Mouse (Mus musculus) bone marrow macrophage, adult 2 months (primary cell): ENCODE results near the gene Znrd1. TPM values are rescaled to one million over a fixed set of nuclear protein-coding genes. Genes with fewer than 3 reads are reported as not detected.
A peak's percentile ranks its signal among the peaks of the same experiment; 100 is the strongest.
"Not testable (repeated sequence)": the region's sequence is repeated elsewhere in the genome, so short reads cannot be mapped to it uniquely, and the experiment has no call there.

ENCODE experiments used
- H3K27ac ChIP-seq: 2 replicates; pipeline ENCODE4 v1.5.1; 2012; ENCODE audit warnings: low read depth, low read length; ENCODE audit not compliant: insufficient read depth
- H3K4me1 ChIP-seq: 2 replicates; pipeline ENCODE4 v1.6.1; 2012; ENCODE audit warnings: low read length; ENCODE audit not compliant: control insufficient read depth, insufficient read depth
- H3K4me3 ChIP-seq: 2 replicates; pipeline ENCODE4 v1.5.1; 2012; ENCODE audit warnings: mild to moderate bottlenecking, low read length, moderate library complexity; ENCODE audit not compliant: insufficient read depth
- CTCF ChIP-seq: IDR thresholded peaks from 2 replicates; pipeline ENCODE4 v1.5.1; 2012; ENCODE audit warnings: low read depth, mild to moderate bottlenecking, low read length, moderate library complexity
- POLR2A ChIP-seq: IDR thresholded peaks from 2 replicates; pipeline ENCODE4 v1.6.1; 2012; ENCODE audit warnings: mild to moderate bottlenecking, low read depth, low read length, borderline replicate concordance
- polyA plus RNA-seq: library from polyadenylated mRNA; stranded (reverse); fragments of >200 nt; gene quantifications from 2 replicates; pipeline ENCODE4 v1.2.4, GENCODE M21; 2012; ENCODE audit not compliant: missing spikeins, insufficient read depth, insufficient read length

The Znrd1 gene
- polyA plus RNA-seq, 1 experiment, result 50.1 TPM

GRCm38 (mm10) chr17:36992336-36993104 is 34.2 kb upstream of the Znrd1 start:
- H3K27ac ChIP-seq, result 0 out of 2 replicates have a peak overlapping the region, but pooled peaks have one; percentile 37
- no peak overlapping the region for H3K4me3 ChIP-seq
- TF ChIP-seq CTCF, result no peak
- no peak for TF ChIP-seq POLR2A

GRCm38 (mm10) chr17:36990630-36991029 is 32.3 kb upstream of the Znrd1 start:
- H3K4me3 ChIP-seq, H3K4me1 ChIP-seq, H3K27ac ChIP-seq: not testable (repeated sequence)

More at GRCm38 (mm10) chr17:36992336-36993104, 34.2 kb upstream of the Znrd1 start:
- peaks cover 9% of the 10 kb centered on the region for H3K4me1 ChIP-seq

GRCm38 (mm10) chr17:36989437-36989836 is 31.1 kb upstream of the Znrd1 start, which contains the start of gene H2-M5:
Gene H2-M5 (minus strand): TSS chr17:36989537.
- Histone ChIP-seq H3K4me1 (peaks cover 9% of the 10 kb centered on the region), H3K27ac (no peak within 1 kb of the TSS), H3K4me3 (no peak within 1 kb of the TSS)
- TF ChIP-seq CTCF (no peak), POLR2A (no peak)

DNA sequence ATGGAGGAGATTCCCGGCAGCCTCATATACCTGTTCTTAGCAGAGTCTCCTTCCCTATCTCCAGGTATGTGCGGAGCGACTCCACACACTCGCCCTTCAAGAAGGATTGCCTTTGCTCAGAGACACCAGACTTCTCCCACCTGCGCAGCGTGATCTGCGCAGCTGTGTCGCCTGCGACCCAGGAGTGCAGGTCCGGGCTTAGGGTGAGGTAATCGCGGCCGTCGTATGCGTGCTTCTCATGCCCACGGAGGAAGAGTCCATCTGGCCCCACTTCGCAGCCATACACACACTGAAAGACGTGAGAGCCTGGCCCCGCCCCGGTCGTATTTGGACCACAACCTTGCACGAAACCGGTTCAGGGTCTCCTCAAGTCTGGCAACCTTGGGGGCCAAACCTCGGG is 30.1 kb upstream of the Znrd1 start:
- Histone ChIP-seq H3K4me1 (peaks cover 7% of the 10 kb centered on the region), H3K27ac (no peak overlapping the region), H3K4me3 (no peak overlapping the region)
- TF ChIP-seq POLR2A (no peak), CTCF (no peak)

GRCm38 (mm10) chr17:36982253-36983155 is 24.1 kb upstream of the Znrd1 start:
- Histone ChIP-seq H3K4me3 (no peak overlapping the region), H3K4me1 (0 out of 2 replicates have a peak, but pooled peaks cover 2% of the 10 kb centered on the region), H3K27ac (no peak overlapping the region)
- TF ChIP-seq POLR2A (no peak), CTCF (no peak)

- no peak overlapping the region for H3K4me3 ChIP-seq
- no peak for TF ChIP-seq CTCF
- TF ChIP-seq POLR2A, result no peak
Measured at GRCm38 (mm10) chr17:36981845-36982244, 23.5 kb upstream of the Znrd1 start.

DNA sequence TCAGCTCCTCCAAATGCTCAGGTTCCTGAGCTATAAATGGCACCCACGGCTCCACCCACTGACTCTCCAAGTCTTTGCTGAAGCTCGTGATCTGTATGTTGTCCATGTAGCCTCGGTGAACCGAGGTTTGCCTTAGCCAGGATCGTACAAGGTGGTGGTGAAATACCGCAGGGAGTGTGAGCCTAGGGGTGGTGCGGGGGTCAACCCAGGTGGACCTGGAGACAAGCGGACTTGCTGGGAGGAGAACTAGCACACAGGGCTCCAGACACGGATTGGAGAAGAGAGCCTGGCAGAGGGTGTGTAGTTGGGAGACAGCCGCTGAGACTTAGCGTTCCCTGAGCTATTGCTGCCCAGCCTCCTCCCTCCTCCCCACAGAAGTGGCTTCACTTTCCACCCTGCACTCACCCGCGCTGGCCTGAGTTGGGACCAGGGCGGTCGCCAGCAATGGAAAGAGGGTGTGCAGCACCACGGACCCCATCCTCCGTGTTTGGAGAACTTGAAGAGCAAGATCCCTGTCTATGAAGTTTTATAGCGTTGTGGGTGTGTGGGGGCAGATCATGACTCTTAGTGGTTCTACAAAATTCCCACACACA is 23.0 kb upstream of the Znrd1 start, which contains the start of gene 2410137M14Rik:
2410137M14Rik (minus strand) TSS at position 17 of the 593 bp plus-strand sequence.
- H3K27ac ChIP-seq, result no peak within 1 kb of the TSS
- TF ChIP-seq POLR2A (no peak), CTCF (no peak)
- H3K4me3 ChIP-seq, result no peak within 1 kb of the TSS
- 0 out of 2 replicates have a peak, but pooled peaks cover 2% of the 10 kb centered on the region for H3K4me1 ChIP-seq

More at GRCm38 (mm10) chr17:36981845-36982244, 23.5 kb upstream of the Znrd1 start:
- Histone ChIP-seq H3K4me1 (0 out of 2 replicates have a peak, but pooled peaks cover 2% of the 10 kb centered on the region), H3K27ac (no peak overlapping the region)

GRCm38 (mm10) chr17:36973271-36973787 is 15.0 kb upstream of the Znrd1 start:
- Histone ChIP-seq H3K27ac (no peak overlapping the region), H3K4me3 (no peak overlapping the region), H3K4me1 (peaks cover 9% of the 10 kb centered on the region)
- no peak for TF ChIP-seq CTCF
- TF ChIP-seq POLR2A, result no peak

DNA sequence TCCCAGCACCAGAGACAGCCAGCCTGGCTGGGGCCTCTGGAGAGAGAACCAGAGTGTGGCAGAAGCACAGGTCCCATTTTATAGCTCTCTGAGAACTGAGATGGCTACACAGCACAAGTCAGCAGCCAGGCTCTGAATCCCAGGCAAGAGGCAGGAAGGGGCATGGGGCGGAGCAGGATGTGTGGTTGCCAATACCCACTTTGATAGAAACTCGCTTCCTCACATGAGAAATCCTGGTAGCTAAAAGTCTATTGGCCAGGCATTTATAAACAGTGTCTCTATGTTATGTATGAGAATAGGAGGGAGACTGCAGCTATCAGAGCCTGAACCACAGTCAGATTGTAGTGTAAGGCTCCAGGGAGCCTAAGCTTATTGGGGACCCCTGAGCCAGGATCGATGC is 14.4 kb upstream of the Znrd1 start:
- H3K4me1 ChIP-seq, result peaks cover 9% of the 10 kb centered on the region
- no peak overlapping the region for H3K4me3 ChIP-seq
- TF ChIP-seq CTCF, result no peak
- no peak overlapping the region for H3K27ac ChIP-seq
